Mouse (Mus musculus): ENCODE results near the gene Rhbdd2. TPM values are rescaled to one million over a fixed set of nuclear protein-coding genes. Genes with fewer than 3 reads are reported as not detected.

Gene Rhbdd2
- polyA plus RNA-seq, 2 experiments: 30.6 to 38.9 TPM

DNA sequence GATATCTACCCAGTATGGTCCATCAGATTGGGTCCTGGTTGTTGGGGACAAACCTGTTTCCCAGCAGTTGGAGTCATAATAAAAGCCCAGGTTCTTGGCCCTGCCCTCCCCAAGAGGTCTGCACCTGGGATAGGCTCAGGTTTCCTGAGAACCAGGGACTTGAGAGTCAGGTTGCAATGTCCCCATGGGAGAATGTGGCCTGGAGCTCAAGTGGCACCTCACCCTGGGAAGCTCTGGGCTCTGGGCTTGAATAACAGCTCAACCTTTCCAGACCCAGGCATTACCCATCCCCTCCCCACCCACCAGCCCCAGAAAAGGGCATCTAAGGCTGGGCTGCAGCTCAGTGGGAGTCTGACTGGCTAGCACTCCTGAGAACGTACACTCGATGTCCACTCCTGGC, 20.8 kb downstream of the Rhbdd2 start:
- Histone ChIP-seq H3K27ac (replicated peaks; ENCODE audit: low read depth, low read length) (no peak overlapping the region), H3K4me3 (replicated peaks; ENCODE audit: low read length) (no peak overlapping the region), H3K4me2 (replicated peaks; ENCODE audit: low read depth, low read length, severe bottlenecking) (no peak overlapping the region), H3K36me3 (ENCODE audit: control insufficient read depth, insufficient read depth, low read length) (no peaks in the 10 kb centered on the region), H3K9ac (ENCODE audit: low read depth, low read length, severe bottlenecking) (no peak overlapping the region), H3K9me3 (ENCODE audit: control insufficient read depth, low read length) (no peaks in the 10 kb centered on the region), H3K27me3 (ENCODE audit: control insufficient read depth, insufficient read depth, low read length) (no peaks in the 10 kb centered on the region), H3K4me1 (ENCODE audit: control insufficient read depth, insufficient read depth, low read length) (no peaks in the 10 kb centered on the region)
- WGBS: 55% methylated on average over 2 of the region's 2 CpGs
- DNase-seq (ENCODE audit: low spot score): no peak
- TF ChIP-seq POLR2A (IDR thresholded peaks at IDR 0.05; ENCODE audit: borderline replicate concordance, extremely low read depth, insufficient read depth, insufficient read length): no peak
- ATAC-seq (ENCODE audit: low FRiP score, low read depth): no peak

DNA sequence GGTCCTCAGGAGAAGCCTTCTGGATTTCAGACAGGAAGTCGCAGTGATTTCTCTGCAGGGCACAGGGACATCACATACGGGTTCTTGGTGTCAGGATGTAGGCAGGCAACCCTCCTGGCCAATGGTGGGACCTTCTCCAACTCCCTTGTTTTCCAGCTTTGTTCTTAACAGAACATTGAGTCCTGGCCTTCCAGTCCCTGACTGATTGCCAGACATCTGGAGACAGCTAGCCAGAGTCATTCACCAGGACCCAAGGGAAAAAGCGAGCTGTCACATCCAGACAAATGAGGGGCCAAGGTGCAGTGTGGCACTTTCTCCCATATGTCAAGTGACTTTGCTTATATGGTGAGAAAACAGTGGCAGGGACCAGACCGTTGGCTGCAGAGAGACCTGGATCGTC, 23.6 kb downstream of the Rhbdd2 start:
- Histone ChIP-seq H3K9me3 (ENCODE audit: control insufficient read depth, low read length) (no peaks in the 10 kb centered on the region), H3K4me1 (ENCODE audit: control insufficient read depth, insufficient read depth, low read length) (no peaks in the 10 kb centered on the region), H3K4me2 (replicated peaks; ENCODE audit: low read depth, low read length, severe bottlenecking) (no peak overlapping the region), H3K36me3 (ENCODE audit: control insufficient read depth, insufficient read depth, low read length) (no peaks in the 10 kb centered on the region), H3K27me3 (ENCODE audit: control insufficient read depth, insufficient read depth, low read length) (no peaks in the 10 kb centered on the region), H3K27ac (replicated peaks; ENCODE audit: low read depth, low read length) (no peak overlapping the region), H3K9ac (ENCODE audit: low read depth, low read length, severe bottlenecking) (no peak overlapping the region), H3K4me3 (replicated peaks; ENCODE audit: low read length) (no peak overlapping the region)
- no peak for TF ChIP-seq POLR2A (IDR thresholded peaks at IDR 0.05; ENCODE audit: borderline replicate concordance, extremely low read depth, insufficient read depth, insufficient read length)
- ATAC-seq (ENCODE audit: low FRiP score, low read depth): no peak
- WGBS: 74% methylated on average over 5 of the region's 5 CpGs
- DNase-seq (ENCODE audit: low spot score): no peak

DNA sequence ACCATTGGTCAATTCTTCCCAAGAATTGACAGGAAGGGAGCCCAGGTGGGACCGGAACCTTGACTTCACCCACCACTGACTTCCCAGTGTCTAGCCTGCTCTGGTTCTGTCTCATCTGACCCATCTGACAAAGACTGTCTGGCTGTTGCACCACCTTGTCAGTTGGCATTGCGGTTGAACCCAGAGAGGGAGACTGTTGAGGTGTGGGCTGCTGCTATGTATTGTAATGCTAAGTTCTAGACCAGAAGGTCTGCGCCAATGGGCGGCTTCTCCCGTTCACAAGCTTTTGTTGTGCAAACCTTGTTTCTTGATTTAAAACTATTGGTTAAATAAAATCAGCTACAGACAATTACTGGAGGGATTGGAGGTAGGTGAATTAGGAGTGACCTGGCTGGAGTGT, 24.7 kb downstream of the Rhbdd2 start:
- H3K4me2 ChIP-seq (replicated peaks; ENCODE audit: low read depth, low read length, severe bottlenecking): no peak overlapping the region
- no peak overlapping the region for H3K27ac ChIP-seq (replicated peaks; ENCODE audit: low read depth, low read length)
- WGBS: 85% methylated on average over 5 of the region's 5 CpGs
- no peaks in the 10 kb centered on the region for H3K27me3 ChIP-seq (ENCODE audit: control insufficient read depth, insufficient read depth, low read length)
- no peaks in the 10 kb centered on the region for H3K4me1 ChIP-seq (ENCODE audit: control insufficient read depth, insufficient read depth, low read length)
- H3K9ac ChIP-seq (ENCODE audit: low read depth, low read length, severe bottlenecking): no peak overlapping the region
- H3K9me3 ChIP-seq (ENCODE audit: control insufficient read depth, low read length): no peaks in the 10 kb centered on the region
- no peak overlapping the region for H3K4me3 ChIP-seq (replicated peaks; ENCODE audit: low read length)
- ATAC-seq (ENCODE audit: low FRiP score, low read depth) (no peak), DNase-seq (ENCODE audit: low spot score) (no peak)
- H3K36me3 ChIP-seq (ENCODE audit: control insufficient read depth, insufficient read depth, low read length): no peaks in the 10 kb centered on the region
- no peak for TF ChIP-seq POLR2A (IDR thresholded peaks at IDR 0.05; ENCODE audit: borderline replicate concordance, extremely low read depth, insufficient read depth, insufficient read length)

DNA sequence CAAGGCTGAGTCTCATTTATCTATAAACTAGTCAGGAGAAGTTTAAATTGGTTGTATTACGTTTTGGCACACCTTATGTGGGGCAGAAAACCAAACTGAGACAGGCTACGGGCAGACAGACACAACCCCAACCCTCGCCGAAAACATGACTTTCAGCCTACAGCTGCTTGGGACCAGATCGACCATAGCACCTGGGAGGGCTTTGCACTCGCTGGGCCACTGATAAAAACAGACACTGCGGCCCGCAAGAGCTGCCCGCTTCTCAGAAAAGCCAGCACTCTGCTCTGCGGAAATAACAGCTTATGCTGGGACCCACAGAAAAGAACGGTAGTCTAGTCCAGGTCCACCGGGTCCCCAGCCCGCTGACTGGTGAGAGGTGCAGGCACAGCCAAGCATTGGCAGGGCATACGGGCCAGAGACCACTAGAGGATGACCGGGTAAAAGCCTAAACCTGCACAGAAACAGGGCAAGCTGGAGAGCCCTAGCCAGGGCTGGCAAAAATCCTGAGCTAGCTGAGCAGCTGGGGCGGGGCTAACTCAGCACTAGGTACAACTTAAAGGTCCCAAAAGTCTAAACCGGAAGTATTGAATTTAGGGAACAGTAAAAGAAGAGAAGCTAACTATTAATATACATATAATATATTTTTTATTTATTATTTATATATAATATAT, 25.4 kb downstream of the Rhbdd2 start:
- DNase-seq (ENCODE audit: low spot score) (no peak), ATAC-seq (ENCODE audit: low FRiP score, low read depth) (no peak)
- Histone ChIP-seq H3K27ac (replicated peaks; ENCODE audit: low read depth, low read length) (no peak overlapping the region), H3K4me2 (replicated peaks; ENCODE audit: low read depth, low read length, severe bottlenecking) (no peak overlapping the region), H3K9ac (ENCODE audit: low read depth, low read length, severe bottlenecking) (peak overlapping the region; percentile 25; the same call in 1 of the 2 replicates), H3K4me3 (replicated peaks; ENCODE audit: low read length) (no peak overlapping the region), H3K27me3 (ENCODE audit: control insufficient read depth, insufficient read depth, low read length) (no peaks in the 10 kb centered on the region), H3K4me1 (ENCODE audit: control insufficient read depth, insufficient read depth, low read length) (no peaks in the 10 kb centered on the region), H3K9me3 (ENCODE audit: control insufficient read depth, low read length) (no peaks in the 10 kb centered on the region), H3K36me3 (ENCODE audit: control insufficient read depth, insufficient read depth, low read length) (no peaks in the 10 kb centered on the region)
- TF ChIP-seq POLR2A (IDR thresholded peaks at IDR 0.05; ENCODE audit: borderline replicate concordance, extremely low read depth, insufficient read depth, insufficient read length): no peak
- WGBS: 51% methylated on average over 17 of the region's 17 CpGs

DNA sequence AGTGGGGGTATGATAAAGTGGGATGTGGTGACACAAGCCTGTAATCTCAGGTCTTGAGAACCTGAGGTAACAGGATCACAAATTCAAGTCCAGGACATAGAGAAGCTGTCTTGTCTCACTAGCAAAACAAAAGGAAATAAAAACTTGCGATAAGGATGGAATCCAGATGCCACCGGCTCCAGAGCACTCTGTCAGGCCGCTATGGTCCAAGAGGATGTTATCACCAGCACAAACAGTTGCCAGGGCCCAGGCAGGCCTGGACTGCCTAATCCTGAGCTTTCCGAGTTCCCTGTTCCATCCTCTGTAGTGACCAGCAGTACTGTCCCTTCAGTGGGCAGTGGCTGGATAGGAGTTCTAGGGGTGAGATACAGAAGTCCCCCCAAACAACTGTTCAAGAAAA, 27.5 kb downstream of the Rhbdd2 start:
- DNase-seq (ENCODE audit: low spot score) (no peak), ATAC-seq (ENCODE audit: low FRiP score, low read depth) (no peak)
- H3K4me1 ChIP-seq (ENCODE audit: control insufficient read depth, insufficient read depth, low read length): no peaks in the 10 kb centered on the region
- H3K36me3 ChIP-seq (ENCODE audit: control insufficient read depth, insufficient read depth, low read length): no peaks in the 10 kb centered on the region
- H3K4me2 ChIP-seq (replicated peaks; ENCODE audit: low read depth, low read length, severe bottlenecking): no peak overlapping the region
- no peak overlapping the region for H3K9ac ChIP-seq (ENCODE audit: low read depth, low read length, severe bottlenecking)
- H3K4me3 ChIP-seq (replicated peaks; ENCODE audit: low read length): no peak overlapping the region
- H3K9me3 ChIP-seq (ENCODE audit: control insufficient read depth, low read length): no peaks in the 10 kb centered on the region
- WGBS: 71% methylated on average over 4 of the region's 4 CpGs
- TF ChIP-seq POLR2A (IDR thresholded peaks at IDR 0.05; ENCODE audit: borderline replicate concordance, extremely low read depth, insufficient read depth, insufficient read length): no peak
- H3K27ac ChIP-seq (replicated peaks; ENCODE audit: low read depth, low read length): no peak overlapping the region
- no peaks in the 10 kb centered on the region for H3K27me3 ChIP-seq (ENCODE audit: control insufficient read depth, insufficient read depth, low read length)
